ENCODE assay signal across 30 mouse cellular contexts in genomic region chr1:132528071-132528470, GRCm38 (mm10). TPM values are rescaled to one million over a fixed set of nuclear protein-coding genes. Genes with fewer than 3 reads are reported as not detected.
DNase-seq lines count a peak whose midpoint lies in the region; ATAC-seq and TF ChIP-seq lines count a peak whose summit lies in the region.
"Had no signal": no experiment of that assay in that cellular context is flagged by ENCODE, and none has a peak within 500 bp of the region (broad histone marks: within the 10 kb centered on the region; RNA-seq: fewer than 3 reads in every experiment).

No protein-coding gene starts in this region.

- no peaks in the 10 kb centered on the region for H3K27me3 ChIP-seq in cerebellum, adult 2 months (ENCODE audit: control insufficient read depth, insufficient read depth, low read length)
- no peaks in the 10 kb centered on the region for H3K27me3 ChIP-seq in neural tube, embryonic 13.5 days
- H3K27me3 ChIP-seq in neural tube, embryonic 15.5 days (replicated peaks): no peaks in the 10 kb centered on the region
- H3K27me3 ChIP-seq: embryonic facial prominence, embryonic 15.5 days had no signal

- TF ChIP-seq CTCF in cerebellum, adult 2 months (IDR thresholded peaks at IDR 0.05; ENCODE audit: borderline replicate concordance, insufficient read depth, low read depth, low read length): no peak
- no peak for TF ChIP-seq CTCF in gastrocnemius, adult 2 months (IDR thresholded peaks at IDR 0.05)

- H3K4me2 ChIP-seq in neural tube, embryonic 13.5 days: no peak overlapping the region
- no peak overlapping the region for H3K4me2 ChIP-seq in neural tube, embryonic 15.5 days
- H3K4me2 ChIP-seq: embryonic facial prominence, embryonic 12.5 days; embryonic facial prominence, embryonic 15.5 days; heart, embryonic 13.5 days; hindbrain, embryonic 12.5 days had no signal

- peak; percentile 49 to 52 for DNase-seq in cerebellum, adult 2 months
- DNase-seq in gastrocnemius, adult 2 months: peak; percentile 8
- no peak for DNase-seq in gastrocnemius, postnatal 36 days
- no peak for DNase-seq in heart, postnatal 14 days
- DNase-seq: adrenal gland, adult 2 months; adrenal gland, postnatal 14 days; forebrain, postnatal 0 days; gastrocnemius, postnatal 25 days; heart, adult 2 months; kidney, adult 18-20 months; kidney, adult 9 months had no signal

- no peak overlapping the region; the same call in 1 of the 2 replicates for H3K9ac ChIP-seq in neural tube, embryonic 13.5 days
- H3K9ac ChIP-seq in neural tube, embryonic 15.5 days (replicated peaks): no peak overlapping the region
- H3K9ac ChIP-seq: embryonic facial prominence, embryonic 12.5 days; embryonic facial prominence, embryonic 15.5 days; forebrain, postnatal 0 days; heart, embryonic 13.5 days; hindbrain, embryonic 12.5 days had no signal

- H3K4me3 ChIP-seq in cerebellum, adult 2 months (replicated peaks; ENCODE audit: insufficient read depth, low read depth, low read length): no peak overlapping the region
- no peak overlapping the region for H3K4me3 ChIP-seq in gastrocnemius, adult 2 months
- no peak overlapping the region for H3K4me3 ChIP-seq in neural tube, embryonic 13.5 days
- H3K4me3 ChIP-seq in neural tube, embryonic 15.5 days (replicated peaks): no peak overlapping the region
- H3K4me3 ChIP-seq: embryonic facial prominence, embryonic 12.5 days; embryonic facial prominence, embryonic 15.5 days; heart, adult 2 months; heart, embryonic 10.5 days; heart, embryonic 13.5 days; hindbrain, embryonic 12.5 days had no signal

- 25% methylated on average over 13 of the region's 13 CpGs for WGBS in cerebellum, adult 2 months
- WGBS in neural tube, embryonic 13.5 days: 94% methylated on average over 13 of the region's 13 CpGs
- 96% methylated on average over 13 of the region's 13 CpGs for WGBS in neural tube, embryonic 15.5 days

- no peaks in the 10 kb centered on the region for H3K9me3 ChIP-seq in neural tube, embryonic 13.5 days
- H3K9me3 ChIP-seq in neural tube, embryonic 15.5 days (replicated peaks): no peaks in the 10 kb centered on the region
- H3K9me3 ChIP-seq: embryonic facial prominence, embryonic 12.5 days; embryonic facial prominence, embryonic 15.5 days; heart, embryonic 10.5 days; heart, embryonic 13.5 days; hindbrain, embryonic 12.5 days had no signal

- intact Hi-C loops in gastrocnemius, adult 2 months (cut with DNase I): no loop called here
- intact Hi-C loops in gastrocnemius, postnatal 36 days (cut with DNase I): no loop called here
- intact Hi-C loops in heart, postnatal 14 days (cut with DNase I): loop anchor here (10.0 kb wide), 2 partner anchors 207 to 447 kb away; no protein-coding TSS in a partner anchor

- H3K36me3 ChIP-seq in neural tube, embryonic 13.5 days: peaks cover 42% of the 10 kb centered on the region
- H3K36me3 ChIP-seq in neural tube, embryonic 15.5 days: 0 out of 2 replicates have a peak, but pooled peaks cover 11% of the 10 kb centered on the region
- H3K36me3 ChIP-seq: embryonic facial prominence, embryonic 12.5 days; embryonic facial prominence, embryonic 15.5 days; heart, embryonic 10.5 days; heart, embryonic 13.5 days had no signal

- peaks cover 73% of the 10 kb centered on the region for H3K4me1 ChIP-seq in cerebellum, adult 2 months (ENCODE audit: control insufficient read depth, insufficient read depth, low read length)
- H3K4me1 ChIP-seq in neural tube, embryonic 13.5 days (replicated peaks): peaks cover 60% of the 10 kb centered on the region
- peaks cover 34% of the 10 kb centered on the region for H3K4me1 ChIP-seq in neural tube, embryonic 15.5 days

- peak overlapping the region; percentile 85 for H3K27ac ChIP-seq in cerebellum, adult 2 months (ENCODE audit: insufficient read depth, low read length)
- H3K27ac ChIP-seq in gastrocnemius, adult 2 months: no peak overlapping the region
- peak overlapping the region; percentile 42; the same call in 1 of the 2 replicates for H3K27ac ChIP-seq in neural tube, embryonic 13.5 days (replicated peaks)
- H3K27ac ChIP-seq in neural tube, embryonic 15.5 days (replicated peaks): no peak overlapping the region
- H3K27ac ChIP-seq: embryonic facial prominence, embryonic 12.5 days; embryonic facial prominence, embryonic 15.5 days; heart, adult 2 months; heart, embryonic 10.5 days; heart, embryonic 13.5 days; hindbrain, embryonic 12.5 days had no signal

- no peak for ATAC-seq in cerebellum, adult (ENCODE audit: insufficient number of reproducible peaks, low FRiP score, low TSS enrichment)
- no peak for ATAC-seq in neural tube, embryonic 13.5 days (ENCODE audit: low read depth)
- no peak for ATAC-seq in neural tube, embryonic 15.5 days (ENCODE audit: low FRiP score)
- ATAC-seq: CD4-positive, CD25-positive, alpha-beta regulatory T cell, adult 4 months; forebrain, embryonic 14.5 days; forebrain, postnatal 0 days; hindbrain, embryonic 16.5 days; inflammation-experienced regulatory T-cells, adult 6 months; intestine, embryonic 16.5 days had no signal

- no peak for TF ChIP-seq POLR2A in cerebellum, adult 2 months (IDR thresholded peaks at IDR 0.05; ENCODE audit: borderline replicate concordance, insufficient read depth, low read length)

RNA-seq across cellular contexts. Expression of gene Cntn2, which starts 15.0 kb away (rescaled TPM):
- polyA plus RNA-seq in cerebellum, adult 2 months (2012; rRNA removed): 165 and 168 TPM in 2 replicates
- under 1 TPM in 1 of 2 experiments, not detected in 1; 0.08 TPM for total RNA-seq in gastrocnemius, adult 2 months (2021)
- not detected for total RNA-seq in gastrocnemius, postnatal 36 days (2021)
- 84.9 and 102 TPM in 2 replicates for polyA plus RNA-seq in neural tube, embryonic 13.5 days (2015; fragmentation: Nextera tagmentation; extraction: Ambion mirVana)
- polyA plus RNA-seq in neural tube, embryonic 15.5 days (2015; fragmentation: Nextera tagmentation; extraction: Ambion mirVana): 17.7 and 22.1 TPM in 2 replicates
- 1 to 10 TPM; 3.5 to 4.6 TPM for total RNA-seq in heart, postnatal 14 days (2021)
- total RNA-seq: adrenal gland, adult 2 months; common myeloid progenitor, adult 5-6 weeks; gastrocnemius, adult 8-10 months; granulocyte monocyte progenitor cell, adult 5-6 weeks; hematopoietic stem cell, adult 5-6 weeks; MEL had no signal
- polyA plus RNA-seq: C2C12; CD4-positive, CD25-positive, alpha-beta regulatory T cell, adult 4 months; inflammation-experienced regulatory T-cells, adult 6 months had no signal

RNA-seq across cellular contexts. Expression of gene Tmem81, which starts 22.0 kb away (rescaled TPM):
- 5.3 and 6.1 TPM in 2 replicates for polyA plus RNA-seq in cerebellum, adult 2 months (2012; rRNA removed)
- total RNA-seq in gastrocnemius, adult 2 months (2021): 1 to 10 TPM; 1.3 to 1.7 TPM
- total RNA-seq in gastrocnemius, postnatal 36 days (2021): 1 to 10 TPM in 1 of 2 experiments, under 1 TPM in 1; 0.82 to 1.3 TPM
- 1.0 and 1.1 TPM in 2 replicates for polyA plus RNA-seq in neural tube, embryonic 13.5 days (2015; fragmentation: Nextera tagmentation; extraction: Ambion mirVana)
- polyA plus RNA-seq in neural tube, embryonic 15.5 days (2015; fragmentation: Nextera tagmentation; extraction: Ambion mirVana): 0.70 and 0.73 TPM in 2 replicates
- 1 to 10 TPM; 1.5 to 2.0 TPM for total RNA-seq in heart, postnatal 14 days (2021)

RNA-seq across cellular contexts. Expression of gene Rbbp5, which starts 50.9 kb away (rescaled TPM):
- polyA plus RNA-seq in cerebellum, adult 2 months (2012; rRNA removed): 68.1 and 72.4 TPM in 2 replicates
- 10 to 100 TPM; 18.4 to 23.5 TPM for total RNA-seq in gastrocnemius, adult 2 months (2021)
- total RNA-seq in gastrocnemius, postnatal 36 days (2021): 10 to 100 TPM; 14.2 to 20.0 TPM
- polyA plus RNA-seq in neural tube, embryonic 13.5 days (2015; fragmentation: Nextera tagmentation; extraction: Ambion mirVana): 48.9 and 49.5 TPM in 2 replicates
- 42.6 and 42.8 TPM in 2 replicates for polyA plus RNA-seq in neural tube, embryonic 15.5 days (2015; fragmentation: Nextera tagmentation; extraction: Ambion mirVana)
- 10 to 100 TPM; 21.5 to 23.0 TPM for total RNA-seq in heart, postnatal 14 days (2021)

Comparison
In these comparisons a context has a peak if more than half of its experiments do, and no peak if none do; other contexts are left out.
1. DNase-seq: peak in cerebellum, adult 2 months (2 of 2) and gastrocnemius, adult 2 months (single experiment); none in gastrocnemius, postnatal 36 days (0 of 2) and heart, postnatal 14 days (0 of 2).
2. H3K27ac ChIP-seq: peak in cerebellum, adult 2 months (single experiment) and neural tube, embryonic 13.5 days (single experiment); none in gastrocnemius, adult 2 months (single experiment) and neural tube, embryonic 15.5 days (single experiment).
3. RNA of gene Cntn2, which starts 15.0 kb away (total RNA-seq): 3.5 to 4.6 TPM in heart, postnatal 14 days; 0.08 TPM in gastrocnemius, adult 2 months and not detected in gastrocnemius, postnatal 36 days; every median in the first group is over 4 times any median in the second.